Mouse (Mus musculus) lung, postnatal 0 days (tissue): ENCODE measurements around the gene Bscl2.

Experiments used
- CTCF ChIP-seq: IDR thresholded peaks from 2 replicates; pipeline ENCODE4 v1.5.1; 2016; ENCODE audit warnings: antibody characterized with exemption, mild to moderate bottlenecking
- EP300 ChIP-seq: IDR thresholded peaks from 2 replicates; pipeline ENCODE4 v1.6.1; 2016; ENCODE audit warnings: antibody characterized with exemption, mild to moderate bottlenecking, control low read depth

GRCm38 (mm10) chr19:8815812-8816211 is 21.5 kb upstream of the Bscl2 start:
- peak; percentile 50 for TF ChIP-seq CTCF
- no peak for TF ChIP-seq EP300
